Mouse (Mus musculus): ENCODE data around the gene Grip2. TPM values are rescaled to one million over a fixed set of nuclear protein-coding genes. Genes with fewer than 3 reads are reported as not detected.

The Grip2 gene
- polyA plus RNA-seq, 1 experiment from 2014 or later: 0.21 TPM

DNA sequence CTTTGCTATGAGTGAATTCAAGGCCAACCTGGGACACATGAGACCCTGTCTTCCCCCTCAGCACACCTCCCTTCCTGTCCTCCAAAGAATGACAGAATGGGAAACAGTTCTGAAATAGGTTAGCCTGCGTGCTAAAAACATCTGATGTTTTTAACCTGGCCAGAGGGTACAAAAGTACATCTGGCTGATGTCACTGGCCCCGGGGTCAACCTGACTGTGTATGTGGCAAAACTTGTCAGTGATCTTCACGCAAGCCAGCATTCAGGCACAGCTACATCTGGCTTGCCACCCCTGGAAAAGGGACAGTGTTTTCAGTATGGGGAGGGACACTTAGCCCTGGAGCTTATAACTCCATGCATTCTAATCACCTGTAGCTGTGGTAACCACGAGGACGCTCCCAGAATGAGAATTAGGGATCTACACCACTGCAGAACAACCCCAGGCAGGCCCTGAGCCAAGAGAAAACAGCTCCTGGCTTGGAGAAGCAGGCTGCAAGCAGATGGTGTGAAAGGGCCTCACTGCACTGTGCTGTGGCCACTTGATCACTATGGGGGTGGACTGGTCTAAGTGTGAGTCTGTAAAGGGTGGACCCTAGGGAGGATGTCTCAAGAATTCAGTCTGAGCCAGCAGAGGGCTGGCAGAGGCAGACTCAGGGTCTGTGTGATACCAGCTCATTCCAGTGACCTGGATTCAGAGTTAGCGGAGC is 107.9 kb downstream of the Grip2 start:
- 72% methylated on average over 6 of the region's 6 CpGs for WGBS
- ATAC-seq (replicated peaks; ENCODE audit: low FRiP score): 0 out of 2 replicates have a peak, but pooled peaks have one; percentile 27
- Histone ChIP-seq H3K9ac (ENCODE audit: low read depth, low read length) (no peak overlapping the region), H3K27me3 (replicated peaks; ENCODE audit: control insufficient read depth, insufficient read depth, low read length) (no peaks in the 10 kb centered on the region), H3K4me3 (ENCODE audit: low read depth, low read length) (no peak overlapping the region), H3K36me3 (ENCODE audit: control insufficient read depth, insufficient read depth, low read length) (peaks cover 12% of the 10 kb centered on the region), H3K4me1 (replicated peaks; ENCODE audit: control insufficient read depth, insufficient read depth, low read length) (peaks cover 26% of the 10 kb centered on the region), H3K4me2 (no peak overlapping the region), H3K27ac (ENCODE audit: low read depth, low read length) (peak overlapping the region; percentile 38; the same call in 1 of the 2 replicates), H3K9me3 (ENCODE audit: control insufficient read depth, low read length) (no peaks in the 10 kb centered on the region)
- no peak for DNase-seq (ENCODE audit: low spot score)

DNA sequence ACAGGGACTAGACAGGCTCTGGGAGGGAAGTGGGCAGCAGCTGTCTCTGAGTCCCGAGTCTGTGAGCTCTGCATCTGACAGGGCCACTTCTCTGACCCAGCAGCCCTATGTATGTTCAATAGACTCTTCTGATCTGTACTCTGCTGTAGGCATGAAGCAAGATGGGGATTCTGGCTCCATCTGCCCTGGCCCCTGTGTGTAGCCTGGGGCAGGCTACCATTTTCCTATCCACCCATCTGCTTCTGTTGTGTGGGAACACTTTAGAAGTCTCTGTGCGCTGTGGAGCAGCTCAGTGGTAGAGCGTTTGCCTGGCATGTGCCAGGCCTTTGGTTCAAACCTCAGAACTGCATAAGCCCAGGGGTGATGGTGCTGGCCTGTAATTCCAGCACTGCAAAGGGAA is 108.4 kb downstream of the Grip2 start:
- 67% methylated on average over 3 of the region's 3 CpGs for WGBS
- Histone ChIP-seq H3K27me3 (replicated peaks; ENCODE audit: control insufficient read depth, insufficient read depth, low read length) (no peaks in the 10 kb centered on the region), H3K9me3 (ENCODE audit: control insufficient read depth, low read length) (no peaks in the 10 kb centered on the region), H3K4me1 (replicated peaks; ENCODE audit: control insufficient read depth, insufficient read depth, low read length) (peaks cover 28% of the 10 kb centered on the region), H3K27ac (ENCODE audit: low read depth, low read length) (peak overlapping the region; percentile 28; the same call in 1 of the 2 replicates), H3K36me3 (ENCODE audit: control insufficient read depth, insufficient read depth, low read length) (peaks cover 9% of the 10 kb centered on the region; the same call in 1 of the 2 replicates), H3K9ac (ENCODE audit: low read depth, low read length) (no peak overlapping the region), H3K4me2 (no peak overlapping the region), H3K4me3 (ENCODE audit: low read depth, low read length) (no peak overlapping the region)
- no peak for DNase-seq (ENCODE audit: low spot score)
- no peak for ATAC-seq (replicated peaks; ENCODE audit: low FRiP score)

DNA sequence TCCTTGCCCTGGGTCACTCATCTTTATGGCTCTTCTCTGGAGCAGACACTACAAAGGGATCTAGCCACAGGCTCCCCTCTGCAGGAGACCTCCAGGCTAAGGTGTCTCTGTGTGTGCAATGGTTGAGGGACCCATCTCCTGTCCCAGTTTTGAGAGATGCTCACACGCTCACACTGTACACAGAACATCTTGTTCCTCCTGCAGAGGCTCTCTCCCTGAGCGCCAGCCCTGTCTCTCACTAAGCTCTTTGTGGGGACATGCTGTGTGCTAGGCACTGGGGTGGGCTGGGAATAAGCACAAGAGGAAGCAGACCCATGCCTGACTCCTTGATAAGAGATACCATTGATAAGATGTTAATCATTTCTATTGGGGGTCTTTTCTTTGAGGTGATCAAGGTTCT is 109.0 kb downstream of the Grip2 start:
- Histone ChIP-seq H3K27me3 (replicated peaks; ENCODE audit: control insufficient read depth, insufficient read depth, low read length) (no peaks in the 10 kb centered on the region), H3K9ac (ENCODE audit: low read depth, low read length) (no peak overlapping the region), H3K4me1 (replicated peaks; ENCODE audit: control insufficient read depth, insufficient read depth, low read length) (peaks cover 33% of the 10 kb centered on the region), H3K4me2 (no peak overlapping the region), H3K36me3 (ENCODE audit: control insufficient read depth, insufficient read depth, low read length) (peaks cover 3% of the 10 kb centered on the region; the same call in 1 of the 2 replicates), H3K4me3 (ENCODE audit: low read depth, low read length) (no peak overlapping the region), H3K27ac (ENCODE audit: low read depth, low read length) (no peak overlapping the region; the same call in 1 of the 2 replicates), H3K9me3 (ENCODE audit: control insufficient read depth, low read length) (no peaks in the 10 kb centered on the region)
- DNase-seq (ENCODE audit: low spot score) (no peak), ATAC-seq (replicated peaks; ENCODE audit: low FRiP score) (no peak)
- WGBS: 82% methylated on average over 2 of the region's 2 CpGs

DNA sequence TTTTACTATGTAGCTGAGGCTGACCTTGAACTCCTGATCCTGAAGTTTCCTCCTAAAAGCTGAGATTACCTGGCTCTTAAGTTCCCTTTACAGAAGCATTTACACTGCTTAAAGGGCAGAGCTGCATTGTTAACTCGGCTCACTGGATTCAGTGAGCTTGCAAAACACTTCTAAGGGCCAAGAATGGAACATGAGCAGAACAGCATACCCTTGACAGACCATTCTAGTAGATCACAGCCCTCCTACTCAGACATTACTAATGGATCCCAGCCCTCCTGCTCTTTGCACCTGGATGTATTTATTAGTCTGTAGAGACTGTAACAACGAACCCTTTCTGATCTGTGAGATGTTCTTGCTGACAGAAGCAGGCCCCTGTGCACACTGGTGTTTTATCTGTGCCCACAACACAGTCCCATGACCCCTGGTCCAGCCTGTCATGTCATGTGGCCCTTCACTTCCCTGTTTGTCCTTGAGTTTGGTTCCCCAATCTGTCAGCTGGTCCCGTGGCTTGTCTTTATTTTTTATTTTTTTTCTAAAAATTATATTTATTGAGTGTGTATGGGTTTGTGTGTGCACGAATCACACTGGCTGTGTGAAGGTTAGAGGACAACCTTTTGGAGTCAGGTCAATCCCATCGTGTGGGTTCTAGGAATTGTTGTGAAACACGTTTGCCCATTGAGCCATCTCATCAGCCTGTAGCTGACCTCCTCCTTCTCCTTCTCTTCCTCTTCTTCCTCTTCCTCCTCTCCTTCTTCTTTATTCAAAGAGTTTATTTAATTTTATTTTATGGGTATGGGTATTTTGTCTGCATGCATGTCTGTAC is 110.9 kb downstream of the Grip2 start:
- H3K9ac ChIP-seq (ENCODE audit: low read depth, low read length): no peak overlapping the region
- H3K27ac ChIP-seq (ENCODE audit: low read depth, low read length): no peak overlapping the region
- H3K4me2 ChIP-seq: no peak overlapping the region
- no peaks in the 10 kb centered on the region for H3K27me3 ChIP-seq (replicated peaks; ENCODE audit: control insufficient read depth, insufficient read depth, low read length)
- 54% methylated on average over 6 of the region's 6 CpGs for WGBS
- DNase-seq (ENCODE audit: low spot score): no peak
- no peaks in the 10 kb centered on the region for H3K9me3 ChIP-seq (ENCODE audit: control insufficient read depth, low read length)
- H3K4me3 ChIP-seq (ENCODE audit: low read depth, low read length): no peak overlapping the region
- ATAC-seq (replicated peaks; ENCODE audit: low FRiP score): no peak
- H3K36me3 ChIP-seq (ENCODE audit: control insufficient read depth, insufficient read depth, low read length): peaks cover 7% of the 10 kb centered on the region
- H3K4me1 ChIP-seq (replicated peaks; ENCODE audit: control insufficient read depth, insufficient read depth, low read length): peaks cover 49% of the 10 kb centered on the region

DNA sequence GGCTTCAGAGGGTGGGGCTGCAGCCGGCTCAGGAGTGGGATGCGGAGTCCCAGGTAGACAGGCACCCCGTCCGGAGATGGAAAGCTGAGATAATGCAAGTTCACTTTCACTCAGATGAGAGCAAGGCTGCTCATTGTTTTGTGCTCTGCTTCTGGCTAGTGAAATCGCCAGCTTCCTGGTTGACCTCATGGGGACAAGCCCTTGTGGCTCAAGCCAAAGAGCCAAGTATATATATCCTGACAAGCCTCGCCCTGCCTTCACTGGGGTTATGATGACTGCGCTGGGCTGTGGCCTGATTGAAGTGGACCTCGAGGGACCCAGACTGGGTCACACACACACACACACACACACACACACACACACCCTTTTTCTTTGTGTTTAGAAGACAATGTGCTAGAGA is 112.0 kb downstream of the Grip2 start:
- Histone ChIP-seq H3K9me3 (ENCODE audit: control insufficient read depth, low read length) (no peaks in the 10 kb centered on the region), H3K9ac (ENCODE audit: low read depth, low read length) (no peak overlapping the region), H3K27ac (ENCODE audit: low read depth, low read length) (no peak overlapping the region), H3K36me3 (ENCODE audit: control insufficient read depth, insufficient read depth, low read length) (peaks cover 7% of the 10 kb centered on the region), H3K4me1 (replicated peaks; ENCODE audit: control insufficient read depth, insufficient read depth, low read length) (peaks cover 43% of the 10 kb centered on the region), H3K4me2 (no peak overlapping the region), H3K4me3 (ENCODE audit: low read depth, low read length) (no peak overlapping the region), H3K27me3 (replicated peaks; ENCODE audit: control insufficient read depth, insufficient read depth, low read length) (no peaks in the 10 kb centered on the region)
- 77% methylated on average over 8 of the region's 8 CpGs for WGBS
- DNase-seq (ENCODE audit: low spot score) (no peak), ATAC-seq (replicated peaks; ENCODE audit: low FRiP score) (no peak)

DNA sequence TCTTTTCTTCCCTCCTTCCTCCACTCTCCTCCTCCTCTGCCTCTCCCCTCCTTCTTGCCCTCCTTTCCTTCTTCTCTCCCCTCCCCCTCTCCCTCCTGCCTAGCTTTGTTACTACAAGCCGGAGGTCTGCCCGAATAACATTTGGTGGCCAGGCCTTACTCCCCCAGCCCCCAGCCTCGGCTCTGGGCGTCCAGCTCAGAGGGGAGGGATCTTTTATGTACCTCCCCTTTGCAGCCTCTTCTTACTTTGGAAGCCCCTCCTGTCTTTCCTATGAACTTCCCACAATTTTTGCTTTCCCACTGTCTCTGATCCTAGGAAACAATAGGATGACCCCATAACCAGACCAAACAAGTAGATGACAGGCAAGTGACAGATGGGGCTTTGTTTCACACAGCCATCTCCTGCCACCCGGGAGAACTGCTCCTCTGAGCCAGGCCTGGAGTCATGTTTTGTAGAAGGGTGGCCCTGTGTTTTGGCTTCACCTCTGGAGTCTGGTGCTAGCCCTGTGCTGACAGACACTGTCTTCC is 113.6 kb downstream of the Grip2 start:
- H3K9ac ChIP-seq (ENCODE audit: low read depth, low read length): peak overlapping the region; percentile 25; the same call in 1 of the 2 replicates

DNA sequence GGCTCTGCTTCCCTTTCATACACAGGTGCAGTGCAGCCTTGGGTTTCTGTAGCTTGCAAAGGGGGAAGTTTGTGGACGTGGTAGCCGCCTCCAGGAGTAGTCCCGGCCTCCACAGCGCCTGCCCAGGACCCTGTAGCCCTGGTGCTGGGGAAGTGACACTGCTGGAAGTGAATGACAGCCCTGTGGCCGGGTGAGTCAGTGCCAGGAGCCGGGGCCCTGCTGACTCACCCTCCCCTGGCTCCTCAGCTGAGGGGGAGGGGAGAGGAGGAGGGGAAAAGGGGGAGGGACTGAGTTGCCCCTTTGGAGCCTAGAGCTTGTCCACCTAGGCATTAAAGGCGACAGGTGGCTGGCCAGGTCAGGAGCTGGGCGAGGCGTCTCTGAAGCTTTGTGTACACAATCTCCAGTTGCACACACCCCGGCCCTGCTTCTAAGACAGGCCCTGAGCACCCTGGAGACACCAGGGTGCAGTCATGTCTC is 114.2 kb downstream of the Grip2 start:
- Histone ChIP-seq H3K4me3 (ENCODE audit: low read depth, low read length) (no peak overlapping the region), H3K4me2 (peak overlapping the region; percentile 36)

More for the DNA sequence above, 113.6 kb downstream of the Grip2 start:
- Histone ChIP-seq H3K4me2 (peak overlapping the region; percentile 36), H3K36me3 (ENCODE audit: control insufficient read depth, insufficient read depth, low read length) (peaks cover 10% of the 10 kb centered on the region), H3K27ac (ENCODE audit: low read depth, low read length) (peak overlapping the region; percentile 79), H3K4me1 (replicated peaks; ENCODE audit: control insufficient read depth, insufficient read depth, low read length) (peaks cover 29% of the 10 kb centered on the region), H3K4me3 (ENCODE audit: low read depth, low read length) (no peak overlapping the region), H3K9me3 (ENCODE audit: control insufficient read depth, low read length) (no peaks in the 10 kb centered on the region; the same call in 1 of the 2 replicates), H3K27me3 (replicated peaks; ENCODE audit: control insufficient read depth, insufficient read depth, low read length) (no peaks in the 10 kb centered on the region)
- DNase-seq (ENCODE audit: low spot score): no peak
- ATAC-seq (replicated peaks; ENCODE audit: low FRiP score): peak; percentile 6; the same call in 1 of the 2 replicates
- 17% methylated on average over 5 of the region's 5 CpGs for WGBS

DNA sequence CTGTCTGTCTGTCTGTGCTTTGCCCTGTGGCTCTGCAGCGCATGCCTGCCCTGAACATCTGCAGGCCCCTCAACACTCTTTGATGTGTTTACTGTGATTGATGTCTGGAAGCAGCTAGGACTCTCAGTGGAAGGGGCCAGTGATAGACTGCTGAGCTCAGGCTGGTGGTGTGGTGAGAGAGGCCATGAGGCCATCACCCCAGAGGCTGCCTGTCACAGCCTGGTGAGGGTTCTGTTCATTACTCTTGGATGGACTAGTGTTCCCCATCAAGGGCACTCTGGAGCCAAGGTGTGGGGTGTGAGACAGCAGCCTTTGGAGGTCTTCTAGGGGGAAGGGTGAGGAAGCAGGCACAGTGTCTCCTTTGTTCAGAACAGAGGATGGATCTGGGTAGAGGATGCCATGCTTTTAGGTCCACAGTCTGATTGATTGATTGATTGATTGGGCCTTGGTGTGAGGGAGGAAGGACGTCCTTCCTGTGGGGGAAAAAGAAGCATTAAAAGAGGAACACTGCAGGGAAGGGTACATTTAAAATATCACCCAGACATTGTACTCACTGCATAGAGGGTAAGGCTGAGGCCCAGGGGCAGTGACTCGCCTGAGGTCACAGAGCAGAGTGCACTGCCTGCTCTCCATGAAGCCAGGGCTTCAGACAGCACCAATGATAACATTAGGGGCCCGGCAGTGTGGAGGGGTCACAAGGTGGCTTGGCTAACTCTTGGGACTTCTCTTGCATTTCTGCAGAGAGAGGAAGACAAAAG is 114.8 kb downstream of the Grip2 start:
- no peaks in the 10 kb centered on the region; the same call in 1 of the 2 replicates for H3K9me3 ChIP-seq (ENCODE audit: control insufficient read depth, low read length)
- ATAC-seq (replicated peaks; ENCODE audit: low FRiP score) (peak; percentile 47), DNase-seq (ENCODE audit: low spot score) (no peak)
- no peaks in the 10 kb centered on the region for H3K27me3 ChIP-seq (replicated peaks; ENCODE audit: control insufficient read depth, insufficient read depth, low read length)
- peak overlapping the region; percentile 79 for H3K27ac ChIP-seq (ENCODE audit: low read depth, low read length)
- H3K4me1 ChIP-seq (replicated peaks; ENCODE audit: control insufficient read depth, insufficient read depth, low read length): peaks cover 28% of the 10 kb centered on the region
- 0 out of 2 replicates have a peak overlapping the region, but pooled peaks have one; percentile 40 for H3K9ac ChIP-seq (ENCODE audit: low read depth, low read length)
- H3K4me2 ChIP-seq: peak overlapping the region; percentile 36
- H3K4me3 ChIP-seq (ENCODE audit: low read depth, low read length): no peak overlapping the region
- WGBS: 23% methylated on average over 4 of the region's 4 CpGs
- H3K36me3 ChIP-seq (ENCODE audit: control insufficient read depth, insufficient read depth, low read length): peaks cover 15% of the 10 kb centered on the region

More for the DNA sequence above, 114.2 kb downstream of the Grip2 start:
- DNase-seq (ENCODE audit: low spot score): peak; percentile 66
- no peaks in the 10 kb centered on the region for H3K27me3 ChIP-seq (replicated peaks; ENCODE audit: control insufficient read depth, insufficient read depth, low read length)
- WGBS: 12% methylated on average over 10 of the region's 10 CpGs
- H3K27ac ChIP-seq (ENCODE audit: low read depth, low read length): peak overlapping the region; percentile 79
- peaks cover 15% of the 10 kb centered on the region for H3K36me3 ChIP-seq (ENCODE audit: control insufficient read depth, insufficient read depth, low read length)
- H3K9me3 ChIP-seq (ENCODE audit: control insufficient read depth, low read length): no peaks in the 10 kb centered on the region; the same call in 1 of the 2 replicates
- ATAC-seq (replicated peaks; ENCODE audit: low FRiP score): peak; percentile 79
- no peak overlapping the region for H3K9ac ChIP-seq (ENCODE audit: low read depth, low read length)
- H3K4me1 ChIP-seq (replicated peaks; ENCODE audit: control insufficient read depth, insufficient read depth, low read length): peaks cover 28% of the 10 kb centered on the region

Data from liver, embryonic 11.5 days (tissue).